Mouse (Mus musculus) E14TG2a.4 (cell line): ENCODE measurements around the gene Cdk2ap2.

ENCODE experiments used
- H3K27me3 ChIP-seq: 2 replicates; pipeline ENCODE4 v1.6.1; 2014; ENCODE audit warnings: low read length, control low read depth; ENCODE audit not compliant: insufficient read depth
- H3K36me3 ChIP-seq: 2 replicates; pipeline ENCODE4 v1.6.1; 2014; ENCODE audit warnings: low read length, control low read depth; ENCODE audit not compliant: insufficient read depth
- H3K4me1 ChIP-seq: replicated peaks from 2 replicates; pipeline ENCODE4 v1.6.1; 2014; ENCODE audit warnings: low read depth, low read length, control low read depth
- H3K4me3 ChIP-seq: replicated peaks from 2 replicates; pipeline ENCODE4 v1.5.1; 2014; ENCODE audit warnings: mild to moderate bottlenecking, low read length
- H3K9me3 ChIP-seq: 2 replicates; pipeline ENCODE4 v1.6.1; 2014; ENCODE audit warnings: low read length, control low read depth
- CTCF ChIP-seq: conservative IDR thresholded peaks from 2 replicates; pipeline ENCODE4 v1.5.1; 2014; ENCODE audit warnings: low read length
- NANOG ChIP-seq: IDR thresholded peaks from 2 replicates; pipeline ENCODE4 v1.6.1; 2014; ENCODE audit warnings: borderline replicate concordance, low read length, mixed read lengths
- POU5F1 ChIP-seq: IDR thresholded peaks from 2 replicates; pipeline ENCODE4 v1.6.1; 2014; ENCODE audit warnings: low read length, borderline replicate concordance

The Cdk2ap2 gene

GRCm38 (mm10) chr19:4094774-4095303 is 2.1 kb upstream of the Cdk2ap2 start:
- Histone ChIP-seq H3K4me1 (peaks cover 55% of the 10 kb centered on the region), H3K4me3 (no peak overlapping the region), H3K36me3 (peaks cover 11% of the 10 kb centered on the region), H3K9me3 (no peaks in the 10 kb centered on the region), H3K27me3 (0 out of 2 replicates have a peak, but pooled peaks cover 3% of the 10 kb centered on the region)
- TF ChIP-seq NANOG (no peak), CTCF (no peak)

GRCm38 (mm10) chr19:4095802-4096201 is 1.2 kb upstream of the Cdk2ap2 start:
- Histone ChIP-seq H3K9me3 (no peaks in the 10 kb centered on the region), H3K4me1 (peaks cover 57% of the 10 kb centered on the region), H3K27me3 (peaks cover 12% of the 10 kb centered on the region), H3K4me3 (peak overlapping the region; percentile 90), H3K36me3 (peaks cover 11% of the 10 kb centered on the region)
- TF ChIP-seq NANOG (no peak), CTCF (no peak), POU5F1 (no peak)

- no peaks in the 10 kb centered on the region for H3K9me3 ChIP-seq
- peak overlapping the region; percentile 90 for H3K4me3 ChIP-seq
- H3K27me3 ChIP-seq = peaks cover 29% of the 10 kb centered on the region
- TF ChIP-seq CTCF (no peak), POU5F1 (no peak), NANOG (no peak)
- peaks cover 11% of the 10 kb centered on the region for H3K36me3 ChIP-seq
- H3K4me1 ChIP-seq = peaks cover 66% of the 10 kb centered on the region
Observed at GRCm38 (mm10) chr19:4097441-4097825, 451 bp downstream of the Cdk2ap2 start.

- no peak for TF ChIP-seq POU5F1
- no peak for TF ChIP-seq NANOG
- TF ChIP-seq CTCF = no peak
Observed at GRCm38 (mm10) chr19:4098426-4098825, 1.4 kb downstream of the Cdk2ap2 start.

GRCm38 (mm10) chr19:4099056-4099455 is 2.1 kb downstream of the Cdk2ap2 start:
- Histone ChIP-seq H3K27me3 (peaks cover 42% of the 10 kb centered on the region), H3K36me3 (peaks cover 11% of the 10 kb centered on the region), H3K4me3 (peak overlapping the region; percentile 90), H3K9me3 (no peaks in the 10 kb centered on the region), H3K4me1 (peaks cover 66% of the 10 kb centered on the region)
- TF ChIP-seq CTCF = peak; percentile 68
- no peak for TF ChIP-seq NANOG
- no peak for TF ChIP-seq POU5F1

More at GRCm38 (mm10) chr19:4098426-4098825, 1.4 kb downstream of the Cdk2ap2 start:
- peaks cover 11% of the 10 kb centered on the region for H3K36me3 ChIP-seq
- peaks cover 39% of the 10 kb centered on the region for H3K27me3 ChIP-seq
- peak overlapping the region; percentile 90 for H3K4me3 ChIP-seq
- no peaks in the 10 kb centered on the region for H3K9me3 ChIP-seq
- peaks cover 70% of the 10 kb centered on the region for H3K4me1 ChIP-seq

GRCm38 (mm10) chr19:4099837-4100717 is 3.1 kb downstream of the Cdk2ap2 start, which contains the start of gene Pitpnm1:
Gene Pitpnm1, plus strand, starts transcription at chr19:4099998.
- peaks cover 11% of the 10 kb centered on the region for H3K36me3 ChIP-seq
- no peaks in the 10 kb centered on the region for H3K9me3 ChIP-seq
- peaks cover 44% of the 10 kb centered on the region for H3K27me3 ChIP-seq
- TF ChIP-seq NANOG (no peak), POU5F1 (no peak), CTCF (no peak)
- H3K4me3 ChIP-seq = peak within 1 kb of the TSS; percentile 90
- peaks cover 61% of the 10 kb centered on the region for H3K4me1 ChIP-seq

GRCm38 (mm10) chr19:4100718-4101261 is 3.8 kb downstream of the Cdk2ap2 start:
- Histone ChIP-seq H3K4me1 (peaks cover 56% of the 10 kb centered on the region), H3K27me3 (peaks cover 44% of the 10 kb centered on the region), H3K9me3 (no peaks in the 10 kb centered on the region), H3K4me3 (peak overlapping the region; percentile 90), H3K36me3 (peaks cover 11% of the 10 kb centered on the region)
- TF ChIP-seq POU5F1 (no peak), NANOG (no peak), CTCF (no peak)

- peaks cover 52% of the 10 kb centered on the region for H3K4me1 ChIP-seq
- peaks cover 44% of the 10 kb centered on the region for H3K27me3 ChIP-seq
- no peaks in the 10 kb centered on the region for H3K9me3 ChIP-seq
- TF ChIP-seq CTCF (no peak), NANOG (no peak), POU5F1 (no peak)
- peak overlapping the region; percentile 90 for H3K4me3 ChIP-seq
- peaks cover 11% of the 10 kb centered on the region for H3K36me3 ChIP-seq
Observed at GRCm38 (mm10) chr19:4101466-4101865, 4.5 kb downstream of the Cdk2ap2 start.
